Mouse (Mus musculus) right cerebral cortex, postnatal 4 days (tissue): Measurements from ENCODE around the gene Gckr.
"Not testable (repeated sequence)": the region's sequence is repeated elsewhere in the genome, so short reads cannot be mapped to it uniquely, and the experiment has no call there.

Experiments used
- DNase-seq: peaks from one replicate; pipeline ENCODE4 v3.0.0-alpha.2; 2022

Gckr gene

DNA sequence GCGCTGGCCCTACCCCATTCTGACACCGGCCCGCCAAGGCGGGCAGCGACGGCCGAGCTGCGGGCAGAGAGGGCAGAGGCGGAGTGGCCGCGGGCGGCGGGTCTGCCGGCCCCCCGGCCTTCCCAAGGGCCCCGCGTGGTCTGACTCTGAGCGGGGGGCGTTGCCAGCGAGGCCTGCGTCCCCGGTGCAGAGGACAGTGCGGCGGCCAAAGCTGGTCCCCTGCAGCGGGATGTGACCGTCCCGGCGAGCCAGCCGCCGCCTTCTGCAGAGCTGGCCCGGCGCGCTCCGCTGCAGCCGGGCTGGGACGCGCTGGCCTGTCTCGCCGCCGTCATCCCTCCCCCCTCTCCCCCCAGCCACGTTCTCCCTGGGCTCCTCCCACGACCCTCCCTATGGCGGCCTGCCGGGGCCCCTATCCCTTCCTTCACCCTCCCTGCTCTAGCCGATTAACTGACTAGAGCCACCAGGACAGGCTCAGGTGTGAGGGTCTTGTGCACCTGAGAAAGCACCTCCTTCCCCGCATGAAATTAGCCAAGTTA, 1.6 kb upstream of the Gckr start, which contains the start of gene Fndc4:
TSS of gene Fndc4 (minus strand) at position 475 of the 536 bp plus-strand sequence.
- DNase-seq: peak; percentile 79

DNA sequence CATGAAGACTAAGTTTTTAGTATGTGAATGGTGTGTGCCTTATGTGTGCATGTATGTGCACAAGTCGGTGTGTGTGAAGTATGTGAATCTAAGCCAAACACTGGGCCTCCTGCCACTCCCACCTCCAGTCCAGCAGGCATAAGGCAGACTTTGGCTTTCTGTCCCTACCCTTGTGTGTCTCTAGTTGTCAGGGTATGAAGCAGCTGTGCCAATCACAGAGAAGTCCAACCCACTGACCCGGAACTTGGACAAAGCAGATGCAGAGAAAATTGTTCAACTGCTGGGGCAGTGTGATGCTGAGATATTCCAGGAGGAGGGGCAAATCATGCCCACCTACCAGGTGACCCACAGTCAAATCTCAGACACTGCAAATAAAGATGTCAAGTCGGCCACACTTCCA, 738 bp downstream of the Gckr start:
- DNase-seq: no peak

DNA sequence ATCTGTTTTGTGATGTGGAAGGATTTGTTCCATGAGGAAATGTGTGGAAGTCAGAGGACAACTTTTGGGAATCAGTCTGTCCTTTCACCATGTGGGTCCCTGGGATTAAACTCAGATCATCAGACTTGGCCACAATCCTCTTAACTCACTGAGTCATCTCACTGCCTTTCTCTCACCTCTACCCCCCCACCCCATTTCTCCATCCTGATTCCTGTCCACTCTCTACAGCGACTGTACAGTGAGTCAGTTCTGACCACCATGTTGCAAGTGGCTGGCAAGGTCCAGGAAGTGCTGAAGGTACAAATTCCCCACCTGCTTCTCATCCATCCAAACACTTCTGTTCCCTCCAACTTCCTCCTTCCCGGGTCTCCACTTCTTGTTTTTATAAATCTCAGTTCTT, 1.2 kb downstream of the Gckr start:
- DNase-seq: no peak

DNA sequence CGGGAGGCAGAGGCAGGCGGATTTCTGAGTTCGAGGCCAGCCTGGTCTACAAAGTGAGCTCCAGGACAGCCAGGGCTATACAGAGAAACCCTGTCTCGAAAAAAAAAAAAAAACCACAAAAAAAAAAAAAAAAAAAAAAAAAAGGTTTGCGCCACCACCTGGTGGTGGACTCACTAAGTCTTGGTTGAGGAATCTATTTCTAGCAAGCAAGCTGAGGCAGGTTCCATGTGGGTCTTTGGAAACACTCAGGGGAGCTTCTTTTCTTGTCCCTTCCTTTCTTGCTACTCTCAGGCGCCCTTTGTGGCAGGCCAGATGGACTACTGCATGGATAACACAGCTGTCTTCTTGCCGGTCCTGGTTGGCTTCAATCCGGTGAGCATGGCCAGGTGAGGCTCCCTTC, 4.6 kb downstream of the Gckr start:
- DNase-seq: no peak

DNA sequence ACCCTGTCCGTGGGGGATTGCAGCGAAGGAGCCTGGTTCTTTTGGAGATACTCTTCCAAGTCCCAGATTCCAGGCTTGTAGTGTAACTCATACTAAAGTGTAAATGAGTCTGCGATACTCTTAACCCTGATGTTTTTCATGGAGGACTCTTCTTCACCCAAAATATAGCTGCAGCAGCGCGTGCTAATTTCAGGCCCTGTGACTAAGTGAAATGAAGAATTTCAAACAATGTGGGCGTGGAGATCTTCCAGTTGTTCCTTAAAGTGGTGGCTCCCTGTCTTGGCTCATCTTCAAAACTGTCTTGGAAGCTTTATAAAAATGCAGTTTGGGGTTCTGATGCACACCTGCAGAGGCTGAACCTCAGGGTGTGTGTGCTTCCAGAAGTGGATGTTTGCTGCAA, 5.8 kb downstream of the Gckr start:
- DNase-seq: no peak

DNA sequence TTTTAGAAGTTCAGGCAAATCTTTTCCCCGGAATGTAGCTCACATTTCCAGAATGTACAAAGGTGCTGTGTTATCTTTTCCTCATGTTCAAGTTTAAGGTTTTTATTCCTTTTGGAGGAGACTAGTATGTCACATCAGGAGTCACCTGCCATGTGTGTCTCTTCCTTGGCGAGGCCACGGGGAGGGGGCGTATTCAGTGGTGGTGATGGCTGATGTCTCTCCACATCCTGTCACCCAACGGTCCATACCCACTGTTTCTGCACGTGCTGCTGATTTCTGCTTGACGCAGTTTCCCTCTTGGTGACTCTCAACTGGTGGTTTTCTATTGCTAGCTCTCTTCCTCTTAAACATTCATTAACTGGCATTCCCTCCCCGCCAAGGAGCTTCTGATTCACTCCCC, 15.6 kb downstream of the Gckr start:
- DNase-seq: no peak

DNA sequence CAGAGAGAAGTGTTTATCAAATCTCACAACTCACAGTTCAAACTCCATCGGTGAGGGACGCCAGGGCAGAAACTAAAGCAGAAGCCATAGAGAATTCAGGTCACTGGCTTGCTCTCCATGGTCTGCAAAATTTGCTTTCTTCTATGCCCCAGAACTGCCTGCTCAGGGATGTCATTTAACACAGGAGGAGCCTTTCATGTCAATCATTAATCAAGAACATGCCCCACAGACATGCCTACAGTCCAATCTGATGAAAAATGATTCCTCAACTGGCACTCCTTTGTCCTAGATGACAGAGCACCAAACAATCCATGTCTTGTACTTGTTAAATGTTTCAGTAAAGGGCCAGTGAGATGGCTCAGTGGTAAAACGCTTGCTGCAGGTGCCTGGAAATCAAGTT, 25.5 kb downstream of the Gckr start:
- no peak for DNase-seq

DNA sequence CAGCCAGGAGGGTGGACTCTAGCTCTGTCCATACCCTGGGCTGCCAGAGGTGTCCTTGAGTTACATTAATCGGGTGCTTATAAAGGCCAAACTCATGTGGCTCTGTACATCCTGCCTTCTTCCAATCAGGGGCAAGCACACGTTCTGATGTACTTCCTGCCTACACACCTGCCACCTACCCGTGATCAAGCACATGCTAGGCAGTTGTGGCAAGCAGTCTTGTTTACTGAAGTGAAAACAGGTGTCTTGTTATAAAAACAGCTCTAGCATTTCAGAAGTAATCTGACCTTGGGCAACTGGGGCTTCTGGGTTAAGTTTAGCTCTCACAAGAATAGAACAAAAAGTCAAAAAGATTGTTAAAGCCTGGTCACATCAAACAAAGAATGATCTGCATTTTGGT, 26.8 kb downstream of the Gckr start:
- no peak for DNase-seq

DNA sequence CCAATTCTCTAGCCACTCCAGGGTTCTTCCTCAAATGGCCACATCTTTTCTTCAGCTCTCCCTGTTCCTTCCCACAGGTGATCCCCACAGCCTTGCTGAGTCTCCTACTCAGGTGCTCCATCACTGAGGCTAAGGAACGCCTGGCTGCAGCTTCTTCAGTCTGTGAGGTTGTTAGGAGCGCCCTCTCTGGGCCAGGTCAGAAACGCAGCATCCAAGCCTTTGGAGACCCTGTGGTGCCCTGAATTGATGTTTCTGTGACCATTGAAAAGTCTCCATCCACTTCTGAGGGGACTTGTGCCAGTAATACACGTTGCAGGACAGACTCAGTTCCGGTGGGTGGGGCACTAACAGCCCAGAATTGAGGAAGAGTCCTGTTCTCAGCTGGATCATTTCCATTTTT, 29.6 kb downstream of the Gckr start:
- DNase-seq: no peak

DNA sequence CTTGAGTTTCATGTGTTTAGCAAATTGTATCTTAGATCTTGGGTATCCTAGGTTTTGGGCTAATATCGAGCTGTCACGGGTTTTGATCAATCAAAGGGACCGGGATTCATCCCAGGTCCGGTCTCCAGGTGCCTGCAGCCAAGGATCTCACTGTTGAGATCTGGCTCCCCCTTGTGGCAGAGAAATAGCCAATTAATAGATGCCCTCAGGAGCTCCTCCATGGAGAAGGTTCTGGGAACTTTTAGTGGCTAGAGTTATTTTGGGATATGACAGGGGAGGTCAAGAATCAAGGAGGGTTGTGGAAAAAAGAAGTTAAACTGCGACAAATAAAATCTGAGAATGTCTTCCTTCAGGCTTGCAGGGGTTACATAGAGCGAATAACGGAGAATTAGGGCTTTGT, 31.0 kb downstream of the Gckr start:
- peak; percentile 19 for DNase-seq

DNA sequence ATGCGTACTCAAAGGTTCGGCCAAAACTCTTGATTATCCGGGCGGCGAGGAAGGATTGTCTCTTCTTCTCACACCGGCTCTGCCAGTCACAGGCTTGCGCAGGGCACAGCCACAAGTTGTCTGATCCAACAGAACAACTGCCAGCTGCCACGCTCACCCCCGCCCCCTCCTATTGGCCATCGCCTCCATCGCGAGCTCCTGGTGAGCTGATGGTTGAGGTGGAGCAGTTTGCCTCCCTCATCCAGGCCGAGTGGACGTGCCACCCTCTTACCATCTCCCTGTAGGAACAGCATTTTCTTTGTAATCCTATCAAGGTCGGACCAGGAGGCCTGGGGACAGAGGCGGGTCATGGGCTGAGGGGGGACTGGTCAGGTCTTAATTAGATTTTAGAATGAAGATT, 60.3 kb downstream of the Gckr start:
- not testable (repeated sequence) for DNase-seq

DNA sequence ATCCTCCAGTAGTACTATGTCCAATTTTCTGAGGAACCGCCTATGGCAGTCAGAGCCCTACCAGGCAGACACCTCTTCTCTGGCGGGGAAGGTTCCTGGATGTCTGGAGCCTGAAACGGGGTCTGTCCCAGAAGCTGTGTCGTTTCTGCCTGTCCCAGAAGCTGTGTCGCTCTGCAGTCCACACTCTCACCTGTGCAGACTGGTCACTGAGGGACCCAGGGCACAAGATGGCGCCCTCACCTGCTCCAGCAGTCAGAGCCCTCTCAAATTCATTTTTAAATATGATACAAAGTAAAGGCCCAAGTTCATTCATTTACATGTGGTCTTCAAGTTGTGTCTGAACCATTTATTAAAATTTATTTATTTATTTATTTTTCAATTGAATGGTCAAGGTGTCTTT, 63.7 kb downstream of the Gckr start:
- DNase-seq: no peak
